Mouse (Mus musculus): Measurements from ENCODE around the gene Tyk2. TPM values are rescaled to one million over a fixed set of nuclear protein-coding genes. Genes with fewer than 3 reads are reported as not detected.

Tyk2 gene
- polyA plus RNA-seq, 1 experiment from 2014 or later, result 16.0 TPM

DNA sequence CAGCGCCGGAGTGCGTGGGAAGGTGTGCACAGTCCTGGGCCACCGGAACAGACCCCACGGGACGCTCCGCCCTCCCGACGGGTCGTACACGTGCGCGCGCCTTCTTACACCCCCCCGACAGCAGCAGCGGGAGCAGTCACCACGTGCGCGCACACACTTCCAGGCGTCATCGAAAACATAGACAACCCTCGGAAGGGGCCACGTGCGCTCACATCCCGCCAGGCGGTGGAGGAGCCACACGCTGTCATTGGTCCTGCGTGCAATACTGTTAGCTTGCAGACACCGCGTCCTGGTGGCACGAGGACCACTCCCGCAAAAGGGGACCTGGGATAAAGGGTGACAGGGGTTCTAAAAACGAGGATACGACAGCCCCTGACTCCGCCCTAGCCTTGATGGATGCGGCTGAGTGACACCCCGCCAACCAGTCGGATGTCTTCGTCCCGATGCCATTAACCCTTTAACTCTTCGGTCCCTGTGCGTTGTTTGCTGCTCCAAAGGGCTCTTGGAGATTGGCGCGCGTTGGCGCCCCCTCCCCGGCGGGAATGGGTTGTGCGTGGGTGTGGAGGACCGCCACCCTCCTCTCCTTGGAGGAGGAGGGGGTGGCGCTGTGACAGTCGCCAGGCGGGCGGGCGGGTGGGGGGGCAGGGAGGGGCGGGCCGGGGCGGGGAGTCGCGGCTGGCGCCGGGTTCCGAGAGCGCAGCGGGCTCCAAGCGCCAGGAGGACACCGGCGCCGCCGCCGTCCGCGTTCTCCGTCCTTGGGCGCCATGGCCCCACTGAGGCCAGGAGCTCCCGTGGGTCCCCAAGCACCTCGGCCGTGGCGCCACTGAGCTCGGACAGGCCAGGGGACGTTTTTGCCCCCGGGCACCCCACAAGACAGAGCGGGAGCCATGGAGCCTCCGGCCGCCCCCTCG is 34.3 kb upstream of the Tyk2 start, which contains the start of gene Pde4a:
Gene Pde4a (plus strand): TSS at position 674 of the 911 bp plus-strand sequence.
- Histone ChIP-seq H3K4me2 (replicated peaks) (peak within 1 kb of the TSS; percentile 99), H3K27ac (replicated peaks) (no peak within 1 kb of the TSS), H3K27me3 (peaks cover 52% of the 10 kb centered on the region), H3K4me1 (peaks cover 55% of the 10 kb centered on the region), H3K9ac (peak within 1 kb of the TSS; percentile 28), H3K36me3 (no peaks in the 10 kb centered on the region), H3K4me3 (replicated peaks) (peak within 1 kb of the TSS; percentile 57), H3K9me3 (replicated peaks) (no peaks in the 10 kb centered on the region)
- WGBS, result 1% methylated on average over 67 of the region's 86 CpGs
- peak; percentile 5; the same call in 1 of the 2 replicates for ATAC-seq (ENCODE audit: insufficient number of reproducible peaks, low FRiP score, low TSS enrichment, low read depth)

DNA sequence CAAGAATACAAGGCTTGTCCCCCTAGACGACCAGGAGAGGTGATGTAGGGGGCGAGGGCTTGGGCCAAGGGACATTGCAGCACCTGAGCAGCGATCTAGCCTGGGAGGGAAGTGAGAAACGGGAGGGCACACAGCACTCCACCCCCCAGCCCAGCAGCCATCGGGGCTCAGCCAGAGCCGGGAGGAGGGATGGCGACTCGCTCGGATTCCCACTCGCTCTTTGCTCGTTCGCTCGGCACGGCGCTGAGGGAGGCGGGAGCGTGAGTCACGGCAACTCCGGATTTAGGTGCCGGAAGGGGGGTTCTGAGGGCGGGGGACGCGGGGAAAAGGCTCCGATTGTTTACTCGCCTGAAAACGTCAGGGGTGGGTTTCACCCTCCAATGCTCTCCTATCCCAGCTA is 33.0 kb upstream of the Tyk2 start:
- Histone ChIP-seq H3K4me2 (replicated peaks) (peak overlapping the region; percentile 99), H3K27ac (replicated peaks) (no peak overlapping the region), H3K27me3 (peaks cover 52% of the 10 kb centered on the region), H3K9ac (no peak overlapping the region), H3K9me3 (replicated peaks) (no peaks in the 10 kb centered on the region), H3K4me3 (replicated peaks) (peak overlapping the region; percentile 57), H3K36me3 (no peaks in the 10 kb centered on the region), H3K4me1 (peaks cover 55% of the 10 kb centered on the region)
- under 1% methylated on average over 26 of the region's 26 CpGs for WGBS
- ATAC-seq (ENCODE audit: insufficient number of reproducible peaks, low FRiP score, low TSS enrichment, low read depth), result no peak

DNA sequence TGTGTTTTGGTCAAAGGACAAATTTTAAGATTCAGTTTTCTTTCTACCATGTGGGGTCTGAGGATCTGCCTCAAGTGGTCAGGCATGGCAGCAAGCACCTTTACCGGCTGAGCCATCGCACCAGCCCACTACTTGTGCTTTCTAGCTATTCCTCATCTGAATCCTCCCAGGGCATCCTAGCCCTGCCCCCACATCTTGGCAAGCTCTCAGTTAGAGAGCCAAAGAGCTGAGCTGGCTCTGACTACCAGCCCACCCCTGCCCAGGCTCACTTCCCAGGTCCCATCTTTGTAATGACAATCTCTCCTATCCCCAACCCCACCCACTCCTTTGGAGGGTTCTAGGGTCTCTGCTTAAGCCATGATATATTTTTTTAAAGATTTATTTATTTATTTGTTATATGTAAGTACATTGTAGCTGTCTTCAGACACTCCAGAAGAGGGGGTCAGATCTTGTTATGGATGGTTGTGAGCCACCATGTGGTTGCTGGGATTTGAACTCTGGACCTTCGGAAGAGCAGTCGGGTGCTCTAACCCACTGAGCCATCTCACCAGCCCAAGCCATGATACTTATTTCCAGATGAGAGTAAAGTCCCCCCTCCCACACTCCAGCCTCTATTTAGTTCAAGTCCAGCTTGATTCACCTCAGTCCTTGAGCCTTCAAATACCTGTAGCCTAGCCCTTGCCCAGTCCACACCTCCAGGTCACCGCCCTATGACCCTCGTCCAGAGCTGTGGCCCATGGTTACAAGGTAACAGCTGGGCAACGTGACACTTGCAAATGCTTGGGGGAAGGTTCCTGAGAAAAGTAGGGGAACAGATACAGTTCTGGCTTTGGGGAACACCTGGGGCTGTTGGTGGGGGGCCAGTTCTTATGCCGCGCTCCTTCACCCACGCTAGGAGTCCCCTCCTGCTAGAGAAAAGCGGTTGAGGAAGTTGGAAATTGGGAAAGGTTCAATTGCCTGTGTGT is 32.3 kb upstream of the Tyk2 start:
- peak overlapping the region; percentile 57; the same call in 1 of the 2 replicates for H3K4me3 ChIP-seq (replicated peaks)
- H3K9me3 ChIP-seq (replicated peaks), result no peaks in the 10 kb centered on the region
- peaks cover 48% of the 10 kb centered on the region for H3K4me1 ChIP-seq
- H3K36me3 ChIP-seq, result no peaks in the 10 kb centered on the region
- ATAC-seq (ENCODE audit: insufficient number of reproducible peaks, low FRiP score, low TSS enrichment, low read depth), result no peak
- H3K4me2 ChIP-seq (replicated peaks), result no peak overlapping the region
- no peak overlapping the region for H3K27ac ChIP-seq (replicated peaks)
- no peak overlapping the region for H3K9ac ChIP-seq
- peaks cover 52% of the 10 kb centered on the region for H3K27me3 ChIP-seq
- WGBS, result 31% methylated on average over 11 of the region's 11 CpGs

DNA sequence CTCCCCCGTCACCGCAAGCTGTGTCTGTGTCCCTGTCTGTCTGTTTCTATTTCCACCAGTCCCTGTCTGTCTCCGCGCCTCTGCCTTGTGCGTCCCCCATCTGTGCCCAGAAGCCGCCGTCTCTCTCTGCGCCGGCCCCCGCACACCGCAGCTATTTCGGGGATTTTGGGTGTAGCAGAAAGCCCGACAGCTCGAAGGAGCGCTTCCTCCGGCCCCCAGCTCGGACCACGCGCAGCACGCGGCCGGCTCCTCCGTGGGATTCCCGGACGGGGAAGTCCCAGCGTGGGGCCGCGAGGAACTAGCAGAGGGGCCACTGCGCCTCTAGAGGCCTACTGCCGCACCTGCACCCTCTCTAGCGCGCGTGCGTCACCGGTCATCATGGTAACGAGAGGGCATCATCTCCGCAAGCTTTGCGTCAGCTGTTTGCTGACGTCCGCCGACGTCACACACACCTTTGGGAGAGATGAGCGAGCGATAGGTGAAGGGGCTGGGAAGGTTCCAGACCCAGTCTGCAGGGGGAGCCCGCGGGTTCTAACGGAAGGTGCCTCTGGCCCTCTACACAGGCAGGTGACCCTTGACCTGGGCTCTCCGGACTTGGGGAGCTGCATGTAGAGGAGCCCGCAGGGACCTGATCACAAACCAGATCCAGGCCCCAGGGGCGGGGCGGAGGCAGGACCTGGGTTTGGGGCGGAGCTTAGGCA is 30.3 kb upstream of the Tyk2 start:
- Histone ChIP-seq H3K36me3 (no peaks in the 10 kb centered on the region), H3K9ac (peak overlapping the region; percentile 60), H3K27ac (replicated peaks) (no peak overlapping the region), H3K4me1 (peaks cover 28% of the 10 kb centered on the region), H3K9me3 (replicated peaks) (no peaks in the 10 kb centered on the region), H3K4me2 (replicated peaks) (peak overlapping the region; percentile 89), H3K4me3 (replicated peaks) (peak overlapping the region; percentile 62), H3K27me3 (peaks cover 42% of the 10 kb centered on the region)
- peak; percentile 64 for ATAC-seq (ENCODE audit: insufficient number of reproducible peaks, low FRiP score, low TSS enrichment, low read depth)
- under 1% methylated on average over 52 of the region's 52 CpGs for WGBS

DNA sequence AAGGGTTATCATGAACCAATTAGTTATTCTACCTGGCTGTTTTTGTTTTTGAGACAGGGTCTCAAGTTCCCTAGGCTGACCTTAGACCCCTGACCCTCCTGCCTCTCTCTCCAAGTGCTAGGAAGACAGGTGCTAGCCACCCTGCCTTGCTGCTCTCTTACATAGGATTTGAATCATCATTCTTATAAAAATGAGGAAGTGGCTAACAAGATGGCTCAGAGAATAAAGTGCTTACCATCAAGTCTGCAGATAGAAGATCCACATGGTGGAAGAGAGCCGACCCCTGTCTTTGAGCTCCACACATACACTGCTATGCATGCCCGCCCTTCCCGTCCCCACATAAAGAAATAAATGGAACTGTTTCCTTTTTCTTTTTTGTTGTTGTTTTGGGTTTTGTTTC is 23.7 kb upstream of the Tyk2 start:
- Histone ChIP-seq H3K4me1 (peaks cover 23% of the 10 kb centered on the region), H3K27me3 (no peaks in the 10 kb centered on the region), H3K36me3 (no peaks in the 10 kb centered on the region), H3K4me3 (replicated peaks) (no peak overlapping the region), H3K9me3 (replicated peaks) (no peaks in the 10 kb centered on the region), H3K9ac (no peak overlapping the region), H3K4me2 (replicated peaks) (no peak overlapping the region), H3K27ac (replicated peaks) (no peak overlapping the region)
- WGBS, result 84% methylated on average over 3 of the region's 3 CpGs
- ATAC-seq (ENCODE audit: insufficient number of reproducible peaks, low FRiP score, low TSS enrichment, low read depth), result no peak

DNA sequence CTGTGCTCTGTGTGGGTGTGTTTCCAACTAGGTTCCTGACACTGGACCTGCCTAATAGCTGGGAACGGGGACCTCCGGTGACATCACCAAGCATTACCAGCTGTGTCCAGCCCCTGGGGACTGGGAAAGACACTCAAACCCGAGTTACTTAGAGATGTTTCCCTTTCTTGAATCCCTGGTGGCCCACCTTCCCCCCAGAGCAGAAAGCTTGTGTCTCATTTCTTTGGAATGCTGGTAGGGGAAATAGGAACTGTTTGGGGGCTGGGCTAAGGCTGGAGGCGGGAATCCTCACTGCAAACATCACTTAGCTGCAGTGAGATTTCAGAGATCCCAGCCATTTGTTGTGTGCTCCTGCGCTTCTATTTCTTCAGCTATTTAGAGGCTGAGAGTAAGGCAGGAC is 22.8 kb upstream of the Tyk2 start:
- H3K9ac ChIP-seq, result peak overlapping the region; percentile 16; the same call in 1 of the 2 replicates
- H3K36me3 ChIP-seq, result no peaks in the 10 kb centered on the region
- no peaks in the 10 kb centered on the region for H3K9me3 ChIP-seq (replicated peaks)
- H3K4me3 ChIP-seq (replicated peaks), result peak overlapping the region; percentile 42
- H3K27ac ChIP-seq (replicated peaks), result peak overlapping the region; percentile 85
- WGBS, result 4% methylated on average over 5 of the region's 5 CpGs
- ATAC-seq (ENCODE audit: insufficient number of reproducible peaks, low FRiP score, low TSS enrichment, low read depth), result no peak
- H3K4me1 ChIP-seq, result peaks cover 27% of the 10 kb centered on the region
- peak overlapping the region; percentile 76 for H3K4me2 ChIP-seq (replicated peaks)
- H3K27me3 ChIP-seq, result no peaks in the 10 kb centered on the region

DNA sequence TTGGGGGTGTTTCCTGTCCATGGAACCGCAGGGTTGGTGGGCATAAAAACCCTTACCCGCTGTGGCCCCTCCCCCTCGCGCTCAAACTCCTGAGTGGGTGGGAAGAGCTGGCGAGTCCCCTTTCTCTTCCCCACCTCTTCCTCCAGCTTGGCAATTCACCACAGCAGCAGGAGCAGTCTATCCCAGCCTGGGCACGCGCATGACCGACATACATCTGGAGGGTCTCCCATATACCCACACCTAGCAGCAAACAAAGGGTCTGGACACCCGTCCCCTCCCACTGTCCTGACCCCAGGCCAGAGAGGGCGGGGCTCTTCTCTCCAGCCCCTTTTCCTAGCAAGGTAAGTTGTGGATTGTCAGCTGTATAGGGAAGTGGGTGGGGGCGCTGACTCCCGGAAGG is 22.3 kb upstream of the Tyk2 start:
- peak overlapping the region; percentile 16; the same call in 1 of the 2 replicates for H3K9ac ChIP-seq
- no peaks in the 10 kb centered on the region for H3K36me3 ChIP-seq
- ATAC-seq (ENCODE audit: insufficient number of reproducible peaks, low FRiP score, low TSS enrichment, low read depth), result peak; percentile 35; the same call in 1 of the 2 replicates
- H3K4me3 ChIP-seq (replicated peaks), result peak overlapping the region; percentile 42
- no peaks in the 10 kb centered on the region for H3K27me3 ChIP-seq
- peak overlapping the region; percentile 76 for H3K4me2 ChIP-seq (replicated peaks)
- peak overlapping the region; percentile 85 for H3K27ac ChIP-seq (replicated peaks)
- no peaks in the 10 kb centered on the region for H3K9me3 ChIP-seq (replicated peaks)
- WGBS, result 4% methylated on average over 12 of the region's 12 CpGs
- peaks cover 32% of the 10 kb centered on the region for H3K4me1 ChIP-seq

DNA sequence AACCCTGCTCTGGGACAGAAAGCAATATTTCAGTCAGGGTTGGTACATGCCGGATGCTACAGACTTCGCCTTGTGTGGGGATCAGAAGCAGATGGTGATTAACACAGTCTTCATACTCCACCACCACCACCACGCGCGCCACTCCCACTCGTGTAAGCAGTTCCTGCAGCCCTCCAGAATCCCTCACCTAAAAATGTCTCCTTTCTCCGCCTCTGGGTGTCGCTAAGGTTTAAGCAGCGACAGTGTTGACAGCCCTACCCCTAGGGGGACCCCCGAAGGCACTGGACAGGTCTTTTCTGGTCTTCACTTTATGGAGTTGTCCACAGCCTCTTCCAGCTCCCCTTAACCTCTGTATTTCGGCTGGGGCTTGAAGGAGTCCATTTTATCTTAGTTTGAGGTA is 21.7 kb upstream of the Tyk2 start:
- peak overlapping the region; percentile 76 for H3K4me2 ChIP-seq (replicated peaks)
- peak overlapping the region; percentile 85 for H3K27ac ChIP-seq (replicated peaks)
- H3K4me3 ChIP-seq (replicated peaks), result peak overlapping the region; percentile 42
- under 1% methylated on average over 11 of the region's 11 CpGs for WGBS
- H3K4me1 ChIP-seq, result peaks cover 39% of the 10 kb centered on the region
- H3K27me3 ChIP-seq, result no peaks in the 10 kb centered on the region
- peak; percentile 12; the same call in 1 of the 2 replicates for ATAC-seq (ENCODE audit: insufficient number of reproducible peaks, low FRiP score, low TSS enrichment, low read depth)
- 0 out of 2 replicates have a peak overlapping the region, but pooled peaks have one; percentile 16 for H3K9ac ChIP-seq
- H3K36me3 ChIP-seq, result no peaks in the 10 kb centered on the region
- H3K9me3 ChIP-seq (replicated peaks), result no peaks in the 10 kb centered on the region

DNA sequence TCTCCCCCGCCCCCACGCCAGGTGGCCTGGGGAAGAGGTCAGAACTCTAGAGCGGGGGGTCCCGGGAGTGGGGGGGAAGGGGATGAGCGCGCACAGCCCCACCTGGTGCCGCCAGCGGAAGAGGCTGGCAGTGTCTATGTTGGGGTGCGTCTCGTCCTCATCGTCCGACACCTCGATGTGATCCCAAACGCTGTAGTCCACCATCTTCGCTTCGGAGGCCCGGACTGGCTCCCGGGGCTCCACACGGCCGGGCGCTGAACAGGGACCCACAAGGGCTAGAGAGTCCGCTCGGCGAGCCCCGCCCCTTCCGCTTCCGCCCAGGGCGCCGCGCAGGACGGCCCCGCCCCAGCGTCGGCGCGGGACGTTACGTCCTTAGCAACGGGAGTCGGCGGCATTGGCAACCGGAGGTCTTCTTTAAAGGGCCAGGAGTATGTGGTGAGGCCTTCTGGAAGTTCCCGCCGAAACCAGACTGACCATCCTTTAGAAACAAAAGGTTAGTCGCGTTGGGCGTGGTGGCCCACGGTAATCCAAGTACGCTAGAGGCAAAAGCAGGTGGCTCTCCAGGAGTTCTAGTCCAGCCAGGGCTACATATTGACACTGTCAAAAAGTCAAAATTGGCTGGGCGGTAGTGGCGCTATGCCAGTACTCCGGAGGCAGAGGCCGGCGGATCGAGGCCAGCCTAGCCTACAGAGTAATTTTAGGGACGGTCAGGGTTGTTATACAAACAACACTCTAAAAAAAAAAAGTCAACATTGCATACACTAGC is 18.8 kb upstream of the Tyk2 start, which contains the start of gene Cdc37:
Gene Cdc37 (minus strand): TSS at position 329 of the 766 bp plus-strand sequence.
- Histone ChIP-seq H3K36me3 (peaks cover 10% of the 10 kb centered on the region), H3K27ac (replicated peaks) (peak within 1 kb of the TSS; percentile 85), H3K9me3 (replicated peaks) (no peaks in the 10 kb centered on the region), H3K27me3 (no peaks in the 10 kb centered on the region), H3K4me2 (replicated peaks) (peak within 1 kb of the TSS; percentile 83), H3K4me1 (peaks cover 55% of the 10 kb centered on the region), H3K4me3 (replicated peaks) (peak within 1 kb of the TSS; percentile 83), H3K9ac (peak within 1 kb of the TSS; percentile 78)
- WGBS, result 3% methylated on average over 56 of the region's 56 CpGs
- peak; percentile 94 for ATAC-seq (ENCODE audit: insufficient number of reproducible peaks, low FRiP score, low TSS enrichment, low read depth)
